Mouse (Mus musculus): ENCODE results near the gene Olfr713.

GRCm38 (mm10) chr7:107039934-107040563 is 9.1 kb downstream of the Olfr713 start:
- TF ChIP-seq POLR2A (IDR thresholded peaks at IDR 0.05; ENCODE audit: low read depth, low read length) = no peak
- TF ChIP-seq CTCF (IDR thresholded peaks at IDR 0.05; ENCODE audit: extremely low read depth, insufficient read length, insufficient replicate concordance, low read depth, low read length) = no peak

All from small intestine, adult 2 months (tissue).